Mouse (Mus musculus) right cerebral cortex, postnatal 14 days (tissue): Measurements from ENCODE around the gene Kpna1.
A peak's percentile ranks its signal among the peaks of the same experiment; 100 is the strongest.

Experiments used
- DNase-seq: peaks from one replicate; pipeline ENCODE4 v3.0.0; 2022

Kpna1 gene

GRCm38 (mm10) chr16:36071450-36072379 is 93.2 kb downstream of the Kpna1 start, which contains the start of the genes Fam162a and Ccdc58:
Fam162a (minus strand) TSS chr16:36071594.
Ccdc58 (plus strand) TSS chr16:36071685.
- peak; percentile 95 for DNase-seq

GRCm38 (mm10) chr16:36072410-36073011 is 94.0 kb downstream of the Kpna1 start:
- no peak for DNase-seq

GRCm38 (mm10) chr16:36074772-36075171 is 96.2 kb downstream of the Kpna1 start:
- no peak for DNase-seq

GRCm38 (mm10) chr16:36079916-36080315 is 101.4 kb downstream of the Kpna1 start:
- DNase-seq: no peak
